Mouse (Mus musculus) heart, postnatal 0 days (tissue): ENCODE measurements around the gene Nup210l.

Experiments
- CTCF ChIP-seq: IDR thresholded peaks from 2 replicates; pipeline ENCODE4 v1.5.1; 2016; ENCODE audit warnings: antibody characterized with exemption, control low read depth, low read depth
- EP300 ChIP-seq: IDR thresholded peaks from 2 replicates; pipeline ENCODE4 v1.6.1; 2016; ENCODE audit warnings: antibody characterized with exemption, low read depth

DNA sequence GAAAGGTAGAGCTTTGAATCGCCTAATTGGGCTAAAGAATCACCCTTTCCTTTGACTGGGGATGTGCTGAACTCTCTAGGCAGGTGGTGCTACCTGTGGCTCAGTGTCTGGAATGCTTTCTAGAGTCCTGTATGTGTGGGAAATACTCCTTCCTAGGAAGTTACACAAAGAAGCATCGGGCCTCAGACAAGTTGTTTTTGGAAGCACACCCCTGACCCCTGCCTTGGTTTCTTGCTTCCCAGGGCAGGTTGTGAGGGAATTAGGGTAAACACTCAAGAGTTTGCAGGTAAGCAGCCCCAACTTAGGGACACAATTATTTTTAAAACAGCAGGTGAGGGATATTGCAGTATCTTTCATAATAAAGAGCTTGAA is 151.2 kb downstream of the Nup210l start:
- TF ChIP-seq CTCF (no peak), EP300 (no peak)
